Mouse (Mus musculus) olfactory bulb, adult 2 months (tissue): ENCODE results near the gene C9orf72.

Source experiments
- CTCF ChIP-seq: fragments of 200-500 bp; IDR thresholded peaks from 2 replicates; pipeline ENCODE4 v1.5.1; 2012; ENCODE audit warnings: low read depth, mild to moderate bottlenecking, low read length, moderate library complexity; ENCODE audit not compliant: insufficient read depth
- POLR2A ChIP-seq: fragments of 200-500 bp; IDR thresholded peaks from 2 replicates; pipeline ENCODE4 v1.6.1; 2012; ENCODE audit warnings: mild to moderate bottlenecking, low read depth, low read length, moderate library complexity; ENCODE audit not compliant: insufficient read depth

DNA sequence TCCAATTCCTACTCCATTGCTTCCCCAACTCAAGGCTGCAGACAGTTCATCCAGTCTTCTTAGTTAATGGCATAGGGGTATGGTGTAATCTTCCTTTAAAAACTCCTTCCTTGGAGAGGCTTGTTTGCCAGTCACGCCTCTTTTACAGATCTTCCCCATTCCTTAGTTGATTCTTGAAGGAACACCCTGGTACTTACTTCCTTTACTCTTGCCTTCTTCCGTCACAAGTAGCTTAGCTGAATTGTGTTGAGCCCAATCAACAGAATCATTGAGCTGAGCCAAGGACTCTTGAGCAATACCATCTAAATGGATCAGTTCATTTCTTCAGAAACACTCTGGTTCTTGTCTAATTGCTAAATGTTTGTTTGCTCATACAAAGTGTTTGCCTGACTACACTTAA lies 60.7 kb downstream of the C9orf72 start:
- TF ChIP-seq POLR2A (no peak), CTCF (no peak)
